Mouse (Mus musculus) embryonic facial prominence, embryonic 13.5 days (tissue): ENCODE measurements around the gene Snip1. TPM values are rescaled to one million over a fixed set of nuclear protein-coding genes. Genes with fewer than 3 reads are reported as not detected.
A peak's percentile ranks its signal among the peaks of the same experiment; 100 is the strongest.

Experiments used
- ATAC-seq: fragments of 200-750 bp; cut with Nextera tagmentation; 2 replicates; pipeline ENCODE4 v1.8.0; 2017; ENCODE audit warnings: low read depth; ENCODE audit not compliant: insufficient number of reproducible peaks, insufficient read depth, low FRiP score, low TSS enrichment
- H3K27ac ChIP-seq: fragments of 300-500 bp; sonication (generic); 2 replicates; pipeline ENCODE4 v1.5.1; 2015; ENCODE audit warnings: moderate library complexity, mild to moderate bottlenecking, inconsistent platforms
- H3K27me3 ChIP-seq: fragments of 300-500 bp; sonication (generic); 2 replicates; pipeline ENCODE4 v1.6.1; 2015; ENCODE audit warnings: mild to moderate bottlenecking, inconsistent platforms
- H3K36me3 ChIP-seq: fragments of 300-500 bp; sonication (generic); 2 replicates; pipeline ENCODE4 v1.6.1; 2015; ENCODE audit warnings: mild to moderate bottlenecking, inconsistent platforms
- H3K4me1 ChIP-seq: fragments of 300-500 bp; sonication (generic); 2 replicates; pipeline ENCODE4 v1.6.1; 2015; ENCODE audit warnings: inconsistent platforms
- H3K4me2 ChIP-seq: fragments of 300-500 bp; sonication (generic); 2 replicates; pipeline ENCODE4 v1.6.1; 2015; ENCODE audit warnings: moderate library complexity, mild to moderate bottlenecking, inconsistent platforms
- H3K4me3 ChIP-seq: fragments of 300-500 bp; sonication (generic); 2 replicates; pipeline ENCODE4 v1.5.1; 2015; ENCODE audit warnings: mild to moderate bottlenecking, inconsistent platforms
- H3K9ac ChIP-seq: fragments of 300-500 bp; sonication (generic); 2 replicates; pipeline ENCODE4 v1.6.1; 2015; ENCODE audit warnings: mild to moderate bottlenecking, inconsistent platforms
- H3K9me3 ChIP-seq: fragments of 300-500 bp; sonication (generic); 2 replicates; pipeline ENCODE4 v1.6.1; 2016; ENCODE audit warnings: inconsistent platforms
- WGBS: fragments of 180-500 bp; shearing (Covaris S2); methylation state at CpG from one replicate; pipeline ENCODE4 v1.1.7; 2015; ENCODE audit warnings: mixed read lengths; 5-methylcytosine and 5-hydroxymethylcytosine counted together
- polyA plus RNA-seq: library from polyadenylated mRNA; unstranded; fragments of >200 nt; fragmentation: Nextera tagmentation; extraction: Ambion mirVana; gene quantifications from 2 replicates; pipeline ENCODE4 v1.2.1, GENCODE M21; 2015

Snip1 gene
- polyA plus RNA-seq, 1 experiment from 2014 or later, result 32.9 TPM

GRCm38 (mm10) chr4:125059025-125059424, 7.4 kb upstream of the Snip1 start:
- Histone ChIP-seq H3K9me3 (no peaks in the 10 kb centered on the region), H3K4me1 (peaks cover 37% of the 10 kb centered on the region), H3K9ac (peak overlapping the region; percentile 44; the same call in 1 of the 2 replicates), H3K27ac (no peak overlapping the region), H3K36me3 (peaks cover 20% of the 10 kb centered on the region), H3K4me3 (peak overlapping the region; percentile 26; the same call in 1 of the 2 replicates), H3K27me3 (0 out of 2 replicates have a peak, but pooled peaks cover 2% of the 10 kb centered on the region), H3K4me2 (peak overlapping the region; percentile 57)
- 0 out of 2 replicates have a peak, but pooled peaks have one; percentile 59 for ATAC-seq
- under 1% methylated on average over 8 of the region's 8 CpGs for WGBS

GRCm38 (mm10) chr4:125063829-125064228, 2.6 kb upstream of the Snip1 start:
- Histone ChIP-seq H3K27me3 (peaks cover 11% of the 10 kb centered on the region; the same call in 1 of the 2 replicates), H3K36me3 (peaks cover 4% of the 10 kb centered on the region; the same call in 1 of the 2 replicates), H3K9ac (no peak overlapping the region), H3K4me3 (no peak overlapping the region), H3K9me3 (no peaks in the 10 kb centered on the region), H3K4me2 (no peak overlapping the region), H3K27ac (no peak overlapping the region), H3K4me1 (peaks cover 23% of the 10 kb centered on the region)
- WGBS, result 74% methylated on average over 8 of the region's 8 CpGs
- no peak for ATAC-seq

GRCm38 (mm10) chr4:125065517-125066307, 760 bp upstream of the Snip1 start, which contains the start of gene Dnali1:
Dnali1 (minus strand) TSS chr4:125065703.
- no peaks in the 10 kb centered on the region for H3K9me3 ChIP-seq
- no peak for ATAC-seq
- peaks cover 18% of the 10 kb centered on the region for H3K4me1 ChIP-seq
- H3K36me3 ChIP-seq, result peaks cover 21% of the 10 kb centered on the region
- peak within 1 kb of the TSS; percentile 90 for H3K9ac ChIP-seq
- WGBS, result 2% methylated on average over 26 of the region's 26 CpGs
- H3K4me2 ChIP-seq, result peak within 1 kb of the TSS; percentile 70
- H3K27me3 ChIP-seq, result peaks cover 11% of the 10 kb centered on the region; the same call in 1 of the 2 replicates
- H3K4me3 ChIP-seq, result peak within 1 kb of the TSS; percentile 81
- peak within 1 kb of the TSS; percentile 58 for H3K27ac ChIP-seq

GRCm38 (mm10) chr4:125077700-125078099, 11.2 kb downstream of the Snip1 start:
- Histone ChIP-seq H3K4me1 (no peaks in the 10 kb centered on the region), H3K27ac (no peak overlapping the region), H3K9ac (no peak overlapping the region), H3K4me3 (no peak overlapping the region), H3K4me2 (no peak overlapping the region), H3K36me3 (peaks cover 49% of the 10 kb centered on the region), H3K9me3 (no peaks in the 10 kb centered on the region), H3K27me3 (no peaks in the 10 kb centered on the region)
- WGBS, result 91% methylated on average over 2 of the region's 2 CpGs
- ATAC-seq, result no peak

GRCm38 (mm10) chr4:125078698-125079097, 12.2 kb downstream of the Snip1 start:
- H3K27ac ChIP-seq, result no peak overlapping the region
- no peak for ATAC-seq
- no peaks in the 10 kb centered on the region for H3K27me3 ChIP-seq
- no peaks in the 10 kb centered on the region for H3K9me3 ChIP-seq
- no peak overlapping the region for H3K4me2 ChIP-seq
- WGBS, result 94% methylated on average over 2 of the region's 2 CpGs
- H3K36me3 ChIP-seq, result peaks cover 39% of the 10 kb centered on the region
- no peaks in the 10 kb centered on the region; the same call in 1 of the 2 replicates for H3K4me1 ChIP-seq
- H3K4me3 ChIP-seq, result no peak overlapping the region
- no peak overlapping the region for H3K9ac ChIP-seq

GRCm38 (mm10) chr4:125084403-125085345, 18.2 kb downstream of the Snip1 start, which contains the start of gene Meaf6:
Meaf6 (plus strand) TSS chr4:125085134.
- H3K27ac ChIP-seq, result peak within 1 kb of the TSS; percentile 98
- peak within 1 kb of the TSS; percentile 89 for H3K4me2 ChIP-seq
- peak; percentile 88 for ATAC-seq
- H3K27me3 ChIP-seq, result no peaks in the 10 kb centered on the region
- no peaks in the 10 kb centered on the region for H3K9me3 ChIP-seq
- H3K9ac ChIP-seq, result peak within 1 kb of the TSS; percentile 87
- peak within 1 kb of the TSS; percentile 86 for H3K4me3 ChIP-seq
- H3K4me1 ChIP-seq, result peaks cover 19% of the 10 kb centered on the region
- peaks cover 23% of the 10 kb centered on the region for H3K36me3 ChIP-seq
- 2% methylated on average over 63 of the region's 63 CpGs for WGBS

- WGBS, result under 1% methylated on average over 44 of the region's 45 CpGs
- Histone ChIP-seq H3K27ac (peak overlapping the region; percentile 98), H3K36me3 (peaks cover 30% of the 10 kb centered on the region), H3K4me3 (peak overlapping the region; percentile 86), H3K27me3 (no peaks in the 10 kb centered on the region), H3K4me1 (peaks cover 19% of the 10 kb centered on the region), H3K4me2 (peak overlapping the region; percentile 89), H3K9ac (peak overlapping the region; percentile 87), H3K9me3 (no peaks in the 10 kb centered on the region)
- peak; percentile 89 for ATAC-seq
Measured at GRCm38 (mm10) chr4:125085346-125085841, 18.9 kb downstream of the Snip1 start.

GRCm38 (mm10) chr4:125093031-125093430, 26.6 kb downstream of the Snip1 start:
- H3K27ac ChIP-seq, result no peak overlapping the region
- no peak overlapping the region for H3K4me3 ChIP-seq
- H3K4me1 ChIP-seq, result no peaks in the 10 kb centered on the region
- H3K9me3 ChIP-seq, result no peaks in the 10 kb centered on the region
- no peak overlapping the region for H3K4me2 ChIP-seq
- H3K27me3 ChIP-seq, result no peaks in the 10 kb centered on the region
- WGBS, result 91% methylated on average over 5 of the region's 5 CpGs
- H3K9ac ChIP-seq, result no peak overlapping the region
- peaks cover 57% of the 10 kb centered on the region for H3K36me3 ChIP-seq
- ATAC-seq, result no peak

- WGBS, result 91% methylated on average over 5 of the region's 5 CpGs
- Histone ChIP-seq H3K9ac (no peak overlapping the region), H3K27ac (no peak overlapping the region)
Measured at GRCm38 (mm10) chr4:125096066-125096465, 29.6 kb downstream of the Snip1 start.

GRCm38 (mm10) chr4:125097412-125097811, 30.9 kb downstream of the Snip1 start:
- Histone ChIP-seq H3K36me3 (peaks cover 16% of the 10 kb centered on the region), H3K27ac (no peak overlapping the region), H3K4me2 (no peak overlapping the region), H3K9me3 (no peaks in the 10 kb centered on the region), H3K4me1 (peaks cover 6% of the 10 kb centered on the region; the same call in 1 of the 2 replicates), H3K4me3 (no peak overlapping the region), H3K9ac (no peak overlapping the region), H3K27me3 (no peaks in the 10 kb centered on the region)
- no peak for ATAC-seq
- WGBS, result 95% methylated on average over 4 of the region's 4 CpGs

More at GRCm38 (mm10) chr4:125096066-125096465, 29.6 kb downstream of the Snip1 start:
- H3K36me3 ChIP-seq, result peaks cover 27% of the 10 kb centered on the region
- no peaks in the 10 kb centered on the region for H3K9me3 ChIP-seq
- H3K4me1 ChIP-seq, result peaks cover 6% of the 10 kb centered on the region; the same call in 1 of the 2 replicates
- no peak overlapping the region for H3K4me3 ChIP-seq
- no peak for ATAC-seq
- no peak overlapping the region for H3K4me2 ChIP-seq
- H3K27me3 ChIP-seq, result no peaks in the 10 kb centered on the region

GRCm38 (mm10) chr4:125099458-125099857, 33.0 kb downstream of the Snip1 start:
- Histone ChIP-seq H3K4me2 (no peak overlapping the region), H3K4me3 (no peak overlapping the region), H3K9ac (no peak overlapping the region), H3K4me1 (peaks cover 6% of the 10 kb centered on the region; the same call in 1 of the 2 replicates), H3K27ac (no peak overlapping the region), H3K36me3 (peaks cover 25% of the 10 kb centered on the region), H3K9me3 (no peaks in the 10 kb centered on the region), H3K27me3 (no peaks in the 10 kb centered on the region)
- WGBS, result 6% methylated on average over 8 of the region's 8 CpGs
- ATAC-seq, result no peak
